Mouse (Mus musculus): Measurements from ENCODE around the gene Fam173b.

The Fam173b gene

DNA sequence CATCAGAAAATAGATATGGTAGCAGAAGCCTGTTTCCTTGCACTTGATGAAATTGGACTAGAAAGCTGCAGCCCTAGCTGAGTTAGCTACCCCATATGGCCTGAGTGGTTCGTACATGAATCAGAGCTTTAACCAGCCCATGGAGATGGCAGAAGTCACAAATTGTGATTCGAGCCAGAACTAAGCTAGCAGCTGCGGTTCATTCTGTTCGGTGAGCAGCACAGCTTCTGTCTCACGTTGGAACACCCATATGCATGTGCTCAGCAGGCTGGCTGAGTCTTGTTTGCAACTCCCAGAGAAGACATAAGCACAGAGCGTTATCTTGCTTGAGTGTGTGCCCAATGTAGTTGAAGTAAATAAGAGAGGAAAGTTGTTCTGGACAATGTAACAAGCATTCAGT is 32.9 kb downstream of the Fam173b start:
- DNase-seq (ENCODE audit: low read depth, low spot score), result no peak

GRCm38 (mm10) chr15:31636091-31636595 is 34.5 kb downstream of the Fam173b start:
- no peak for DNase-seq (ENCODE audit: low read depth, low spot score)

DNA sequence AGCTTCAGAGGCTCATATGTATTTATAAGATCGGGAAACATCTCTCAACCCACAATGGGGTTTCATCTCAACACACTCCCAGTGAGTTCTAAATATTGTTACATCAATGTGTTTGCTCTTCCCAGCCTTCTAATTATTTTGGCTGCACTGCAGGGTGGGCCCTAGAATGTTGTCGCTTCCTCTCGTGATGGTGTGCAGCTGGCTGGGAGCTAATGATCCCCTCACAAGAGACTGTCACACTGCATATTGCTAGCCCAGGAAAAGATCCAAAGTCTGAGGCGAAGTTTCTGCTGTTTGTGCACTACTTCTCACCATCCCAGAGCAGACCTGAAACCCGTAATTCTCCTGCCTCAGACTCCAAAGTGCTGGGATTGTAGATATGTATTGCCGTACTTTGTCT is 45.6 kb downstream of the Fam173b start:
- DNase-seq (ENCODE audit: low read depth, low spot score), result no peak

DNA sequence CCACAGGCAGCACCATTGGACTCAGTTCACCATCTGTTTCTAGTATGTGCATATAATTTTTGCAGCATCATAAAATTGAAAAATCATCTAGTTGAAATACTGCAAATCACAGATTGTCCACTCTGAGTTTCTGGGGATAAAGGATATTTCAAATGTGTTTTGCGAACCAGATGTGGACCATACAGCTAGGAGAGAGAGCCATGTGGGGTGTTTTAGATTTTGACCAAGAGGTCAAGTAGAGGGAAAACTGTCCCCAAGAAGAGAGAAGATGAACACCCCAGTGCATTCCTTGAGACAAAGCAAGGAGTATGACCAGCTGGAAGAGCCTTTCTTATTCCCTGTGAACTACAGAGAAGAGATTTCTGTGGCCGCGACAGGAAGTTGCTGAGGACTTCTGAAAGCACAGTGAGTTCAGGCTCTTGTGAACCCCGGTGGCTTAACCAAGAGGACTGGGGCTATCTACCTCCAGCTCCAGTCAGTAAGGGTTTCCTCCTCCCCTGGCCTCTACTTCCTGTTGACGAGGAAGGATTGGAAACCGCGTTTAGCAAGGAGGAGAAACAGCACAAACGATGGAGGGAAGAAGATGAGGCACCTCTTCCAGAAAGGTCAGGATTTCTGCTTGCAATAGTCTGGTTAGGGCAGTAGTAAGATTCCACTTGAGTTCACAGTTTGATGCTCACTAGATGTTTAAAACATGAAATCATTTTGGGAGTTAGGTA is 46.4 kb downstream of the Fam173b start:
- no peak for DNase-seq (ENCODE audit: low read depth, low spot score)

DNA sequence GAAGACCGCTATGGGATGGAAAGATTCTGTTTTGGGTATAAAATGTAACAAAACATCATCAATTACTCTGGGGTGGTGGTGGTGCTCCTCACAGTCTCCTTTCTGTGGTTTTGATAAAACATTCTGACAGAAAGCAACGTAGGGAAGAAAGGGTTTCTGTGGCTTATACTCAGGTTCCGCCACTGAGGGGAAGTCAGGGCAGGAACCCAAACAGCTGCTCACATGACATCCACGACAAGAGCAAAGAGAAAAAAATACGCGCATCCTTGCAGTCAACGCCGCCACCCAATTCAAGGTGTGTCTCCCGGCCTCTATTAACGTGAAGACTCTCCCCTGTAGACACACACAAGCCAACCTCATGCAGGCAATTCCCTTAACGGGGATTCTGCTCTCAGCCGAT is 48.0 kb downstream of the Fam173b start:
- no peak for DNase-seq (ENCODE audit: low read depth, low spot score)

DNA sequence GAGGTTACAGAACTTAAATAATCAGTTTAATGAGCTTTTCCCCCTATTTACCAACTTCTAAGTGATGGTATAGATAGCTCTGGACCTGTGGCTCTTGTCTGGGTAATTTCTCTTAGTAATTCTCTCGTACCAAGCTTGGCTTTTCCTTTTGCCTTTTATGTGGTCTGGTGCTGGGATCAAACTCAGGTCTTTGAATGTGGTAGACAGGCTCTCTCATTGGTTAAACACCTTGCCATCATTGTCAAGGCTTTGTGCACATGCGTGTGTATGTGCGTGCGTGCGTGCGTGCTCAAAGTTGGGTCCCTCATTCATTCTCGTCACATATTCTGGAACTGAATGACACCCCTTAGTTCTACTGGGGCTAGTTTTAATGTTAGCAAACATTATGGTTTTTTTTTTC is 49.2 kb downstream of the Fam173b start:
- no peak for DNase-seq (ENCODE audit: low read depth, low spot score)

DNA sequence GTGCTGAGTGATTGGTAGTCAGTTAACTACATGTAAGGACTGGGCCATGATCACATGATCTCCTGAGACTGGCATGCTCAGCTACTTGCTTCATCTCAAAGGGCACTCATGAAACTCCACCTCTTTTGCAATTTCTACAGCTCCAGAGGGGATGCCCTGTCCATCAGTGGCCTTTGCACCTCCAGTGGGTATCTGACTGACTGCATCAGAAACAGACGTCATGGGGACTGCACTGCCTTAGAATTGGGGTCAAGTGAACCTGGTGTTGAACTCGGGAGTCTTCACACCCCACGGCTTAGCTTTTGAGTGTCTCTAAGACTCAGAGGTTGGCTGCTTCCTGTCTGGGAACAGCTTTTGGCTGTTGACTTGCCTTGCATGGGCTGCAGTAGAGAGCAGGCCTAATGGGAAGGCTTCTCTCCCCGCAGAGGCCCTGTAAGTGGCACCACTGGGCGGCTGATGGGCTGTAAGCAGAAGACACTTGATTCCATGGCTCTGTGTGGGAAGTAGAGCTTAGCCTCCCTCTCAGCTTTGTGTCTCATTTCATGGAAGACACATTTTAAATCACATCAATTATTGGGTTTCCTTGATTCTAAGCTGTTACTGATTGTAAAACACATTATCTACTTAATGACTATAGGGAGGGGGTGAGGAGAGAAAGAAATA is 58.6 kb downstream of the Fam173b start:
- no peak for DNase-seq (ENCODE audit: low read depth, low spot score)

GRCm38 (mm10) chr15:31660844-31661243 is 59.2 kb downstream of the Fam173b start:
- DNase-seq (ENCODE audit: low read depth, low spot score), result no peak

DNA sequence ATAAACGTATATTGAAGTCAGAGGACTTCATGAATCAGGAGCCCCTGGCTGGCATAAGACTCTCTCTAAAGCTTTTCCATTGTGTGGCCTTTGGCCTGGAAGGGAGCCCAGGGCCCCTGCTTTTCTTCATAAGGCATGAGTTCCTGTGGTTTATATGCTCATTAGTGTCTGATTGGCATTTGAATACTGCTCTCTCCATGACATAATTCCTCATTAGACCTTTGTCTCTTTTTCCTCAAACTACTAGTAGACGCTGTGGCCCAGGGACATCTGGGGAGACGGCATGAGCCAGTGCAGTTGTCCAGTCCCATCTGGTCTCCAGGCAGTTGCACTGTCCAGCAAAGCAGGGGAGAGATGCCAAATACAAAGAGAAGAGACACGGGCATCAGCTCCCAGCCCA is 60.1 kb downstream of the Fam173b start:
- DNase-seq (ENCODE audit: low read depth, low spot score), result no peak

- DNase-seq (ENCODE audit: low read depth, low spot score), result no peak
Measured at GRCm38 (mm10) chr15:31663074-31663473, 61.4 kb downstream of the Fam173b start.
